Mouse (Mus musculus) leukemia stem cell, adult 10-12 weeks (primary cell): ENCODE measurements around the gene Rhox3h. TPM values are rescaled to one million over a fixed set of nuclear protein-coding genes. Genes with fewer than 3 reads are reported as not detected.

ENCODE experiments used
- polyA plus RNA-seq: library from polyadenylated mRNA; stranded (reverse); fragments of >175 nt; gene quantifications from 2 replicates; pipeline ENCODE4 v1.2.3, GENCODE M21; 2012; ENCODE audit warnings: low replicate concordance

The Rhox3h gene
- polyA plus RNA-seq: not detected in 2 replicates

DNA sequence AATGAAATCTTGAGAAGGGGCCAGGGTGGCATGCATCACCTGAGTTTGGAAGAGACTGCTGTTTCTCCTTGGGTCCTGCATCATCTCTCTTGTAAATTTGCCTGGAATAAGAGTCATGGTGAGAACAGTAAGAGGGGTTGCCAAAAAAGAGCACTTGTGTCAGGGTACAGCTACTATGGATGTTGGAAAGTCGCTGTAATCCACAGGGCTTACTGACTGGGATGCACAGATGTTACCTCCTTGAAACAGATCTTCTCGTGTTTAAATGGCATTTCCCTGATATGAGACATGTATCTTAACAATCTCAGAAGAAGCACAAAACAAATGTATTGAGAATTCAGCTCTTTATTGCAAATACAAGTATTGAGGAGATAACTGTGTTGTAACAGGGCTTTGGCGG is at the start of gene Rhox3h:
TSS of gene Rhox3h (minus strand) at position 101 of the 400 bp plus-strand sequence.

DNA sequence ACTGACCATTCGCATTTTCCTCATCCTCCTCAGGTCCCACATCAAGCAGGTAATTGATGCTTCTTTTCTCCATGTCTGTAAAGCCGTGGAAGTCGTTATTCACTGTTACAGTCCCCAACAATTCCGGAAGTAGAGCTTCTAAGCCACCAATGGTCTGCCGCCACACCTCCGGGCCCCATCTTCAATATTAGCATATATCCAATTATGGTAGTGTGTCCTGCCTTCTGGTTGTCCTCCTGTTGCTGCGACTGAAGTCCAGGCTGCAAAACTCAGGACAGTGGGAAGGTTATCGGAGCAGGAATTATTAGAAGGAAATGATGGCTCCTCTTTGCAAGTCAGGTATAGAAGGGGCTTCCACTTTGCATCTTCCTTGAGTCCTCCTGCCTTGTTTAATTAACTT is 4.6 kb upstream of the Rhox3h start, which contains the start of gene Rhox2h:
TSS of gene Rhox2h (minus strand) at position 101 of the 400 bp plus-strand sequence.

DNA sequence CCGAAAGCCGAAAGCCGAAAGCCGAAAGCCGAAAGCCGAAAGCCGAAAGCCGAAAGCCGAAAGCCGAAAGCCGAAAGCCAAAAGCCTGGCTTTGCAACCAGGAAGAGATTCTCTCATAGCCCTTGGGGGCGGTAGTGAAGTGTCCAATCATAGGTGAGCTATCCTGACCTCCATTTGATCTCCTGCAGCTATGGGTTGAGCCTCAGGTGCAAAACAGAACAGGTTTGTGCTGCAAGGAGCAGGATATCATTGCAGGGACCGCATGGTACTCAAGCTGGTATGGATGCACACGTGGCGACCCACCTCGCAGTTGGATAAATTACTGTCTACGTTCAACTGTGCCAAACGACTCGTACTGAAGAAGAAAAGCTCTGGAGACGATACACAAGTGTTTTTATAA is 17.3 kb downstream of the Rhox3h start, which contains the start of gene Rhox4g:
TSS of gene Rhox4g (minus strand) at position 101 of the 400 bp plus-strand sequence.

DNA sequence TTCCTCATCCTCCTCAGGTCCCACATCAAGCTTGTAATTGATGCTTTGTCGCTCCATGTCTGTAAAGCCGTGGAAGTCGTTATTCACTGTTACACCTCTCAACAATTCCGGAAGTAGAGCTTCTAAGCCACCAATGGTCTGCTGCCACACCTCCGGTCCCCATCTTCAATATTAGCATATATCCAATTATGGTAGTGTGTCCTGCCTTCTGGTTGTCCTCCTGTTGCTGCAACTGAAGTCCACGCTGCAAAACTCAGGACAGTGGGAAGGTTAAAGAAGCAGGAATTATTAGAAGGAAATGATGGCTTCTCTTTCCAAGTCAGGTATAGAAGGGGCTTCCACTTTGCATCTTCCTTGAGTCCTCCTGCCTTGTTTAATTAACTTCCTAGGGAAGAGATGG is 25.2 kb downstream of the Rhox3h start, which contains the start of gene Rhox2g:
TSS of gene Rhox2g (minus strand) at position 101 of the 400 bp plus-strand sequence.

GRCm38 (mm10) chrX:37628512-37628911 is 40.1 kb downstream of the Rhox3h start, which contains the start of gene Rhox3g:
TSS of gene Rhox3g (minus strand) at chrX:37628612.

Other genes with a start within 250 kb of the Rhox3h start
- gene Rhox4b, start 236.3 kb downstream of the Rhox3h start, polyA plus RNA-seq: not detected in 2 replicates
- not detected in 2 replicates for gene Rhox2c, start 215.1 kb downstream of the Rhox3h start, polyA plus RNA-seq
- not detected in 2 replicates for gene Rhox3c, start 210.2 kb downstream of the Rhox3h start, polyA plus RNA-seq
- not detected in 2 replicates for gene Rhox4c, start 188.4 kb downstream of the Rhox3h start, polyA plus RNA-seq
- not detected in 2 replicates for gene Rhox2d, start 175.3 kb downstream of the Rhox3h start, polyA plus RNA-seq
- not detected in 2 replicates for gene Rhox4d, start 154.4 kb downstream of the Rhox3h start, polyA plus RNA-seq
- gene Rhox2e, start 138.3 kb downstream of the Rhox3h start, polyA plus RNA-seq: not detected in 2 replicates
- not detected in 2 replicates for gene Rhox3e, start 126.7 kb downstream of the Rhox3h start, polyA plus RNA-seq
- not detected in 2 replicates for gene Rhox4e, start 111.4 kb downstream of the Rhox3h start, polyA plus RNA-seq
- gene Rhox2f, start 97.4 kb downstream of the Rhox3h start, polyA plus RNA-seq: not detected in 2 replicates
- gene Rhox3f, start 87.8 kb downstream of the Rhox3h start, polyA plus RNA-seq: not detected in 2 replicates
- not detected in 2 replicates for gene Rhox4f, start 61.1 kb downstream of the Rhox3h start, polyA plus RNA-seq
- not detected in 2 replicates for gene Rhox3g, start 40.2 kb downstream of the Rhox3h start, polyA plus RNA-seq
- gene Rhox2g, start 25.3 kb downstream of the Rhox3h start, polyA plus RNA-seq: not detected in 2 replicates
- not detected in 2 replicates for gene Rhox4g, start 17.4 kb downstream of the Rhox3h start, polyA plus RNA-seq
- not detected in 2 replicates for gene Rhox2h, start 4.5 kb upstream of the Rhox3h start, polyA plus RNA-seq
- gene Rhox5, start 136.1 kb upstream of the Rhox3h start, polyA plus RNA-seq: not detected in 2 replicates
- gene Rhox6, start 158.1 kb upstream of the Rhox3h start, polyA plus RNA-seq: not detected in 2 replicates
- gene Rhox7a, start 162.9 kb upstream of the Rhox3h start, polyA plus RNA-seq: not detected in 2 replicates
- gene Rhox8, start 210.2 kb upstream of the Rhox3h start, polyA plus RNA-seq: not detected in 2 replicates
- gene Rhox7b, start 228.5 kb upstream of the Rhox3h start, polyA plus RNA-seq: not detected in 2 replicates
- not detected in 2 replicates for gene Rhox9, start 233.0 kb upstream of the Rhox3h start, polyA plus RNA-seq